Mouse (Mus musculus): ENCODE measurements around the gene Otud7b.

GRCm38 (mm10) chr3:96192977-96193376 is 88.7 kb downstream of the Otud7b start:
- no peak for TF ChIP-seq CTCF (IDR thresholded peaks at IDR 0.05; ENCODE audit: low read depth, low read length)
- TF ChIP-seq POLR2A (IDR thresholded peaks at IDR 0.05; ENCODE audit: insufficient read depth, low read length) = no peak
- no peak for TF ChIP-seq EP300 (IDR thresholded peaks at IDR 0.05; ENCODE audit: insufficient read depth, low read depth, low read length)
